Mouse (Mus musculus): ENCODE results near the gene Rabgef1.

Rabgef1 gene

DNA sequence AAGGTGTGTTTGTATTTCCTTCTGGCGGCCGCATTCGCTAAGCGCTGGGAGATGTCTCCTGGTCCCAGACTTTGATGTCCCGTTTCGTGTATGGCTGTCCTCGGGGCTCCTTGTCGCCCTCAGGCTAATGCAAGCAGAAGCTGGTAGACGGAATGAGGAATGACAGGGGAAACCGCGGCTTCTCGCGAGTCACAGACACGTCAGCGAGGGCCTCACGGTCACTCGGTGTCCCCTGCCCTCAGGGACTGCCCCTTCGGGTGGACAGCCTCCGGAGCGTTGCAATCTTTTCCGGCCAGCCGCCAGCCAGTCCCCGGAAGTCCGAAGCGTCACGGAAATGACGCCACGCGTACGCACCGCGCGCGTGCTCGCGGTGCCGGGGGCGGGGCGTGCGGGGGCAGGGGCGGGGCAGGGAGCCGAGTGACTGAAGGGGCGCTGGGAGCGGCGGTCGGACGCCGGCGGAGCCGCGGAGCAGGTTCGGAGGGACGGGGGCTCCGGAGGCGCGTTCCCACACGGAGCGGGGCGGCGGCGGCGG lies at the start of gene Rabgef1:
Rabgef1 (plus strand) TSS at position 376 of the 532 bp plus-strand sequence.
- in situ Hi-C loops (cut with MboI, MseI) = no loop called here

DNA sequence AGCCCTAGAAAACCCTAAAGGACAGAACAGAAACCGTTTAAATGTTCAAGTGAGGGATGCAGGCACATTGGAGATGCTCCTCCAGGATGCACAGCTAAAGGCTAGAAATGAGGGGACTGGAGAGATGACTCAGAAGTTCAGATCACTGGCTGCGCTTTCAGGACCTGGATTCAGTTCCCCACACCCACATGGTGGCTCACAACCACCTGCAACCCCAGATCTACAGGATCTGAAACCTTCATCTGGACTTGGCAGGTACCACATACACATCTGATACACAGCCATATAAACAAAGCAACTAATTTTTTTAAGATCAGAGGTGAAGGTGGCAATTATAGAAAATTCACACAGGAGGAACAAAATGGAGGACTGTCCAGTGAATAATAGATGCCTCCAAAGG lies 49.2 kb upstream of the Rabgef1 start:
- in situ Hi-C loops (cut with MboI, MseI) = no loop called here

DNA sequence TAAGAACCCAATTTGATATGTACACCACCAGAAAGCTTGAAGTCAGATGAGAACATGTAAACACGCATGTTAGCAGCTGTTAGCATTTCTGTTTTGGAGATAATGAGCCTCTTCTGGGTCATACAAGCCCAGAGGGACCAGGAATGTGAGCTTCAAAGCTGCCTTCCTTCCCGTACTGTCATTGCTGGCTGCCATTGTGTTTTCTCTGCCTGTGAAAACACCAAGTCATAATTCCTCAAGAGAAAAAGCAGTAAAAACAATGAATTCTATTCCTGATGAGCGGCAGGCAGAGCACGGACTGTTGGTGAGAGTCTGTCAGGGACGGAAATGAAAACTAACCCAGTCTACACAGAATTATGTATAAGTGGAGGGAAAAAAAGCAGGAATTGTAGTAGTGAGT lies 47.3 kb upstream of the Rabgef1 start:
- in situ Hi-C loops (cut with MboI, MseI) = no loop called here

DNA sequence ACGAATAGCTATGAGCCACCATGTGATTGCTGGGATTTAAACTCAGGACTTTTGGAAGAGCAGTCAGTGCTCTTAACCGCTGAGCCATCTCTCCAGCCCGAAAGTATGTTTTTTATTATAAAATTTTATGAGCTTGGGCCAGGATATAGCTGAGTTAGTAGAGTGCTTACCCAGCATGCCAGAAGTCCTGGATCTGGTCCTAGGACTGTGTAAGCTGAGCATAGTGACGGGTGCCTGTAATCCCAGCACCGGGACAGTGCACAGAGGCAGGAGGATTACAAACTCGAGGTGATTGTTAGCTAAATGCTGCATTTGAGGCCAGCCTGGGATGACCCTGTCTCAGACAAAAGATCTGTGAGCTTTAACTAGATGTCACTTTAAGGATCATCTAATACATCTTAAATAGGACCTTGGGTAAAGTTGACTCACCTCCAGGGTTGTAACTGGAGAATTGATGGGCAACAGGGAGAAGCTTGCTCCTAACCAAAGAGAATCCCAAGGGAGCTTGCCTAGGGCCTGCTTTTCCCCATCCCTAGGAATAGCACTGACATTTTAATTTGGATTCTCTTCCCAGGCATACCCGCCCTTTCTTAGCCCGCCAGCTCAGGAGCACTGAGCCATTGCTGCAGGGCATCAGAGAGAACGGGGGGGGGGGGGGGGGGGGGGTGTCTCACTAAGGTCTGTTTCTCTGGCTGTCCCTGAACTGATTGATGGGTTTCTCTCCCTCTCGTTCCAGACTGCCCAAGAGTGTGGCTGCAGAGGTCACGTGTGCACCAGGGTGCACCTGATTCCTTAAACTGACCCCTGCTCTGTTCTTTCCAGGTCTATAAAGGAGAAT lies 42.7 kb upstream of the Rabgef1 start:
- in situ Hi-C loops (cut with MboI, MseI) = no loop called here

DNA sequence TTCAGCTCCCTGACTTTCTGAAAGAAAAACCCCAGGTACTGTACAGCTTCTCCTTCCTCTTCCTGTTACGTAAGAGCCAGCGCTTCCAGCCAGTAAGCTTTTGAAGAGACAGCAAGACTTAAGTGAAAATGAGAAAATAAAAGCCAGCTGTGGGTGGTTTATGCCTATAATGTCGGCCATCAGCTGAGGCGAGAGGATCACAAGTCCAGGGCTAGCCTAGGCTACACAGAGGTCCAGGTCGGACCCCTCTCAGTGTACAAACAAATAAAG lies 42.1 kb upstream of the Rabgef1 start:
- in situ Hi-C loops (cut with MboI, MseI) = no loop called here

DNA sequence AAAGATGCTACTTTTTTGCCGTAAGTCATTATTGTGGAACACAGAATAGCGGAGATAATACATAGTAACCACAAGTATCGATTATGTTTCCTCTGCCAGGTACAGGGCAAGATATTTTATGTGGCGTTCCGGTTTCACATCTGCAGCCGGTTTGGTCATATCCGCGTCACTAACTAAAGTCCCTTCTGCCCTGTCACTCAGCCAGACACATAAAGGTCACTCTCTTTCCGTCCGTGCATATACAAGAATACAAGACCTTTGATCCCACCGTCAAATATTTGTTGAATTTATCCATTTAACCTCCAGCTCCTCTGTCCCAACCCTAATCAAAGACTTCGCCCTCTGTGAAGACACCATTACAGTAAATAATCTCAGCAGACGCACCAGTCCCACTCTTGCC lies 35.0 kb upstream of the Rabgef1 start:
- in situ Hi-C loops (cut with MboI, MseI) = no loop called here

DNA sequence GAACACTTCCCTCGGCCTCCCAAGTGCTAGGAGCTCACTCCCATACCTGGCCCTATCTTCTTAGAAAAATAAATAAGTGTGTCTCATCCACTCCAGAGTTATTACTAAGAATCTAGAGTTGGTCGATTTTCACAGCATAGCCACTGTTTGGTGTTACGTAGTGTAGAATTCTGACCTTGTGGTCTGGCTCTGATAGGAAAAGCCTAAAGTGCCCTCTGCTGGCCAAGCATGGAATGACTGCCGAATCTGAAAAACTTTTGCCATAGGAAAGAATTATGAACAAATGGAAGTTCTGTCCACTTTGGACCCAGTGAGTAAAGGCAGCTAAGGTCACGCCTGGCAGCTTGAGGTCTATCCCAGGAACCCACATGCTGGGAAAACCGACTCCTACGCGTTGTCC lies 32.2 kb upstream of the Rabgef1 start:
- in situ Hi-C loops (cut with MboI, MseI) = no loop called here

DNA sequence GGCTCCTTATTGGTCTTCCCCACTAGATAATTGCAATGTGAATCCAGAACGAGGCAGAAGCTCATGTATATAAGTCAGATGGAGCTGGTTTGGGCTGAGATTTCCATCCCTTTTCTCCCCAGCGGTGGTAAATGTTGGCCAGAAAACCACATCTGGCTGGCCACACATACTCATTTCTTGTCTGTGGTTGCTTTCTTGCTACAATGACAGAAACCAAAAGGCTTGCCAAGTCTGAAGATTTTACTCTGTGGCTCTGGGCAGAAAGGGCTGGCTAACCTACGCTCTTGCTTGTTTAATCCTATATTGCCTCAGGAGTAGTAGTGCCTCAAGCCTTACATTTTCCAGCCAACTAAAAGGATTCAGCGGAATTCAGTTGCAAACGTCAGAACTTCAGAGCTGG lies 30.5 kb upstream of the Rabgef1 start:
- in situ Hi-C loops (cut with MboI, MseI) = no loop called here

DNA sequence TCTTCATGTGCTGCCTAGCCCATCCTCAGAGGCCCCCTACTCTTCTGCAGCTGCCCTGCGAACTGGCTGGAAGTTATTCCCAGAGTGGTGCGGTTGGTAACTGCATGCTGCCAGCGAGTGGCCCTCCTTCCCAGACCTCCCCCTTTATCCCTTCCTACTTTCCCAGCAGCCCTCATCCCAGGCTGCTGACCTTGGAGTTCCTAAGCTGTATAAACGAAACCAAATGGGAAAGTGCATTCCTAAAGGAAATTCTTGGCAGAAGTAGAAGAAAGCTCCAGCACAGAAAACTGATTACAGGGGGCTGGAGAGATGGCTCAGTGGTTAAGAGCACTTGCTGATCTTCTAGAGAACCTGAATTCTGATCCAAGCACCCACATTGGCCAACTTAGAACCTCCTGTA lies 29.6 kb upstream of the Rabgef1 start:
- in situ Hi-C loops (cut with MboI, MseI) = no loop called here

DNA sequence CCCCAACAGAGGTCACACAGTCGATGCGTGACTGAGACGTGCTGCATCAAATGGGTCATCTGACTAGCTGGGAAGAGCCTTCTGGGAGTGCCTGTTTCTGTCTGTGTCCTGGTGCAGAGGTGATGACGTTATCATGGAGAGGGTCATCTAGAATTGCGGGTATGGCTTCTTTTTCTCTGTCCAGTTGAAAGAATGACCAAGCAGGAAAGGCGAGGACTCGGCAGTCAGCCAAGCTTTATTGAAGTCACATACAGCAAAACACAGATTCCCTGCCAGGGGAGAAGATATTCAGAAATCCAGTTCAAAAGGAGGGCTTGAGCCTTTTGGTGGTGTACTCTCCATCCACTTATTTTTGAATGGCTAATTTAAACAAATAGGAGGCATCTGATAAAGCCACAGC lies 28.5 kb upstream of the Rabgef1 start:
- in situ Hi-C loops (cut with MboI, MseI) = no loop called here

DNA sequence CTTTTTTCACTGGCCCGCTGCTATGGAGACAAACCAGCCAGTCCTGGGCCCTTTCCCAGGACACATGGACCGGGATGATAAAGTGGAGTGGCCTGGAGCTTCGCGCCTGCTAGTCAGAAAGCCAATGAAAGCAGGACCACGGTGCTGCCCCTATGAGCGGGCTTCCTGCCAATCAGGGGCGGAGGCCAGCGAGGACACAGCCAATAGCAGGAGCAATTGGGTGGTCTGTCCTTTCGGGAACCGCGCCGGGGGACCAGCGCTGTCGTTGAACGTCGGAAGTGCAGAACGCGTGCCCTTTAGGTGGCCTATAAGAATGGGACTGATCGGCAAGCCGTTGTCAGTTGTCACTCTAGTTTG lies 27.6 kb upstream of the Rabgef1 start:
- in situ Hi-C loops (cut with MboI, MseI) = no loop called here

DNA sequence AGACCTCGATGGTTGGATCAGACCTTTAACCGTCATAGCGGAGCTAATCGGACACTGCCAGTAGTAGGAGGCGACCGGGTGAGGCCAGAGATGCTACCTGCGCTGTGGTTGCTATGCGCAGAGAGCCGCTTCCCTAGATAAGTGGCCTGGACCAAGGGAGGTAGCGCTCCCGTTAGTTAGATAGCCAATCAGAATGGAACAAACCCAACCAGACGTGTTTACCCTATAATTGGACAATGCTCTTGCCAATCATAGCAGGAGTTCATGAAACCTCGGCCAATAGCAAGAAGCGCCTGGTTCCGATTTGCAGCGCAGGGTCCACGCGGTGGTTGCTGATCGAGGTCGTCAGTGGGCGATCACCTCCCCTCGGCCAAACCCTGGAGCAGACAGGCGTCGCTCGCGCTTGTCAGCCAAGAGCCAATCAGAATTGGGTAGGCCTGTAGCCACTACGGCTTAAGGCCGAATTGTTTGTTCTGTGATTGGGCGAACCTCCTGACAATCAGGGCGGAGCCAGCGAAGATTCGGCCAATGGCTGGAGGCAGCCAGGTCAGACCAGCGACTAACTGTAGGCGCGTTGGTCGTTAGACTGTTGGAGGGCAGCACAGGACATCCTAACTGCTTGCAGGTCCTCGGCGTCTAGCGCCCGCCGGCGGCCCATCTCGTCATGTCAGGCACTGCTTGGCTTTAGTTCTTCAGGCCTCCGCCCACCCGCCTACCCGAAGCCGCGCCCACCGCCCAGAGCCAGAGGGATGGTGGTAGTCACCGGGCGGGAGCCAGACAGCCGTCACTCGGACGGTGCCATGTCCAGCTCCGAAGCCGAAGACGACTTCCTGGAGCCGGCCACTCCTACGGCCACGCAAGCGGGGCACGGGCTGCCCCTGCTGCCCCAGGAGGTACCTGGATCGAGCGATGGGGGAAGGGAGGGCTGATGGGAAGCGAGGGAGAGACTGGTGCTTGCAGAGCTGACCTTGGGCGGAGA lies 27.0 kb upstream of the Rabgef1 start, which contains the start of gene Kctd7:
Kctd7 (plus strand) TSS at position 528 of the 979 bp plus-strand sequence.
- in situ Hi-C loops (cut with MboI, MseI) = no loop called here

DNA sequence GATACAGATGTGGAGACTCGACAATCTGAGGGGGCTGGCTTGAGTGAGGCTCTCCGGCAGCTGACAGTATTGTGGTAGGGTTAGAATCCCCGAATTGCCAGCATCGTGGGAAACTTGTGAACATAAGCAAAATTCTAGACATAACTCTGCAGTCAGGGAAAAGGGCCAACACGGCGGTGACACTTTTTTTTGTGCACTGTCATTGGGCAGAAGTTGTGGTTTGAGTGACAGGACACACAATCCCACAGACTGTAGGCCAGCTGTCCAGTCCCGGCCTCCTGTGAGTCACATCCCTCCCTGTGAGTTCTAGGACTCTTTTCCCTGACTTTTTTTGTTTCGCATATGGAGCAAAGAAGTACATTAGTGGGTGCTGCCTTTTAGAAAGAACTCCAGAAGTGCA lies 25.6 kb upstream of the Rabgef1 start:
- in situ Hi-C loops (cut with MboI, MseI) = no loop called here

DNA sequence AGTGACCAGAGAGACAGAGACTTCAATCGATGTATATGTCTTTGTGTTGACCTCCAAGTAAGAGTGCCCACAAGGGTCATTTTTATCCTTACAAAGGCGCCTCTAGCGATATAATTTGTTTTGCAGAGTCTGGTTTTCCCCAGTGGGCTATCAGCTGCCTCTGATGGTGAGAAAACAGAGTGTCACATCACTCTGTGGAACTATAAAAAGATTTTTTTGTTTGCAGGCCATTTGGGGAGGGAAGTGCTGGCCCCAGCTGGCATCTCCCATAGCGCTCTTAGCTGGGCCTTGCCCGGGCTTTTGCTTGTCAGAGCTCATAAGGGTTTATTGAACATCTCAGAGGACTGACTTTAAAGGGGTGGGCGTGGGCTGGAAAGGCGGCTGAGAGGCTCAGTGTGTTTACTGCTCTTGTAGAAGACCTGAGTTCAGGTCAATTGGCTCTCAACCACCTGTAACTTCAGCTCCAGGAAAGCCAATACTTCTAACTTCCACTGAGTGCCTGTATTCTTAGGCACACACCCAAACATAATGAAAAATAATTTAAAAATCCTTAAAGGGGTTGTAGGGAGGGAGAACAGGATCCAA lies 21.8 kb upstream of the Rabgef1 start:
- in situ Hi-C loops (cut with MboI, MseI) = loop anchor here (10.0 kb wide), 1 partner anchor 1145 kb away; the partner anchor contains the start of gene Stx2

DNA sequence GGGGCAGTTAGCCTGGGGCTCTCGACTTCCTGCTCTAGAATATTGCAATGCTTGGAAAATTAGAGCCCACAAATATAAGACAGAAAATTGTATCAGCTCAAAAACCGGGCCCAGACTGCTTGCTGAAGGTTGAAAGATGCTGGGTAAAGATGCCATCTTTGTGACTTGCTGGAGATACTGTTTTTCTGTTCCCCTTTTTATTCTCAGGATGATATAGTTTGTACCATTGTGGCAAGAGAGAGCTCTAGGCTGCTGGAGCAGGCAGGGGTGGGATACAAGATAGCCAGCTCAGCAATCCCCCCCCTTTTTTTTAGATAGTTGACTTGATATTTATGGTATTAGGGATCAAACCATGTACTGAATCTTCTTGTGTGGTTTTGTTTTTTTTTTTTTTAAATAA lies 17.3 kb upstream of the Rabgef1 start:
- in situ Hi-C loops (cut with MboI, MseI) = loop anchor here (10.0 kb wide), 1 partner anchor 1149 kb away; the partner anchor contains the start of gene Stx2

DNA sequence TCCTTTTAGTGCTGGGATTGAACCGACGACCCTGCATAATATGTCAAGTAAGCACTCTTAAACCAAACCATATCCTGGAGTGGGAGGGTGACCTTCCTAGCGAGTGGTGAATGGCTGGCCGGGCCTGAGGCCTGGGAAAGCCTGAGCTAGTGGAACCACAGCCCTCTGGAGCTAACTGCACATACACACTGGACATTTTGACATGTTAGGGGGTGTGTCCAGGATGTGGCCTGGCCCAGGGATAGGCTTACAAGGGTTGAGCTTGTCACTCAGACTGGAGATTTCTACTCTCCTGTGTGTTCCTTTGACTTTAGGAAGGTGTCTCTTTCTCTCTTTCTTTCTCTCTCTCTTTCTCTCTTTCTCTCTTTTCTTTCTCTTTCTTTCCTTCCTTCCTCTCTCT lies 13.1 kb upstream of the Rabgef1 start:
- in situ Hi-C loops (cut with MboI, MseI) = loop anchor here (10.0 kb wide), 1 partner anchor 1154 kb away; the partner anchor contains the start of gene Stx2

DNA sequence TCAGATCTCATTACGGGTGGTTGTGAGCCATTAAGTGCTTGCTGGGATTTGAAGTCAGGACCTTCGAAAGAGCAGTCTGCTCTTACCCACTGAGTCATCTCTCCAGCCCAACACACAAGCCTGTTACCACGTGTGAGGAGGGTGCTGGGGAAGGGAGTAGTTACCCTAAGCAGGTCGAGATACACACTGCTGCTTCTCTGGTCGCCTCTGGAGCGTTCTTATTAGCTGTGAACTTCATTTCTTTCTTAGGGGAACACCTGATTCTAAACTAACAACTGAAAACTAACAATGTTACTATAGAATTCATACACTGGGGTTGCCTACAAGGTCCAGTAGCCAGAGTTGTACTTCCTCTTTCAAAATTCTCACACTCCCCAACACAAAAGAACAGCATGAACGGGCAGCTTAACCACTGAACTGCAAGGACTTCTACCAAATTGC lies 11.8 kb upstream of the Rabgef1 start:
- in situ Hi-C loops (cut with MboI, MseI) = loop anchor here (10.0 kb wide), 1 partner anchor 1155 kb away; the partner anchor contains the start of gene Stx2

DNA sequence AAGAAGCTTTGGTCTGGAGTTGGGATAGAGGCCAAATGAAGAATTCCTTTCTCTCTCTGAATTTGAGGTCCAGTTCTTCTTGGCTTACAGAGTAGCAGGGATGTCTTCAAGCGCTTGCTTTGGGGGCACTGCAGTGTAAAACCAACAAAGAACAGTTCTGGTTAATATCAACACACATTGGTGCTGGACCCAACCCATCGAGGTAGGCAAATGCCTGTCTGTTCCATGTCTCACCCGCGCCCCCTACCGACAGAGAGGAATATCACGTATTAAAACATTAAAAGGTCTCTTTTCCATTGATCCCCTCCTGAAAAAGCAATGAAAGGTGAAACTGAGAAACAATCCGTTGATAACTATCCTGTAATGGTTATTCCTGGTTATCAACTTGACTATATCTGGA lies 7.9 kb upstream of the Rabgef1 start:
- in situ Hi-C loops (cut with MboI, MseI) = no loop called here

DNA sequence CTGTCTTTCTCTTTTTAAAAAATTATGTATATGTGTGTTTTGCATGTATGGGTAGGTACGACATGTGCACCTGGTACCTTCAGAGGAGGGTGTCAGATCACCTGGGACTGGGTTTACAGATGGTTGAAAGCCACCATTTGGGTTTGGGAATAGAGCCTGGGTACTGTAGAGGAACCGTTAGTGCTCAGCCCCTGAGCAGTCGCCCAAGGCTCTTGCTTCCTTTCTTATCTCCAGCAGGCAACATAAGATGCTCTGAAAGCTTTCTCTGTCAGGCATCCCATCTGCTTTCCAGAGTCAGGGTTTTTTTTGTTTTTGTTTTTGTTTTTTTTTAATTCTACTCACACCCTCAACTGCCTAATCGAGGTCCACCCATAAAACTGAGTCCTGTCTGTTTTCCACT lies 6.4 kb upstream of the Rabgef1 start:
- in situ Hi-C loops (cut with MboI, MseI) = no loop called here

DNA sequence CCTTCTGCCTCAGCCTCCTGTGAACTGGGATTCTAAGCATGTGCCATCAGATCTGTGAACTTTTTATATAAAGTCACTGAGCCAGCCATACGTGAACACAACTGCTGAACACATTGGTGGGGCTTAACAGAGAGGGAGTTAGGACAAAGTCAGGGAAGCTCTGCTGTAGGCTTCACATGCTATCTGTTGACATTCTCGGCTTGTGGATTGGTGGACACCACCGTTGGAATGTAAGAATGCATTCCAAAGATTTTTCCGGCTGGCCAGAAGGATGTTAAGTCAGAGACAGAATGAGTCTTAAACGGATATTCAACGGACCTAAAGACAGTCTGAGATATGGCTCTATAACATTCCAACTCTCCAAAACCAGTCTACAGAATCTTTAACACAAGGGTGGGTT lies 2.5 kb upstream of the Rabgef1 start:
- in situ Hi-C loops (cut with MboI, MseI) = no loop called here

DNA sequence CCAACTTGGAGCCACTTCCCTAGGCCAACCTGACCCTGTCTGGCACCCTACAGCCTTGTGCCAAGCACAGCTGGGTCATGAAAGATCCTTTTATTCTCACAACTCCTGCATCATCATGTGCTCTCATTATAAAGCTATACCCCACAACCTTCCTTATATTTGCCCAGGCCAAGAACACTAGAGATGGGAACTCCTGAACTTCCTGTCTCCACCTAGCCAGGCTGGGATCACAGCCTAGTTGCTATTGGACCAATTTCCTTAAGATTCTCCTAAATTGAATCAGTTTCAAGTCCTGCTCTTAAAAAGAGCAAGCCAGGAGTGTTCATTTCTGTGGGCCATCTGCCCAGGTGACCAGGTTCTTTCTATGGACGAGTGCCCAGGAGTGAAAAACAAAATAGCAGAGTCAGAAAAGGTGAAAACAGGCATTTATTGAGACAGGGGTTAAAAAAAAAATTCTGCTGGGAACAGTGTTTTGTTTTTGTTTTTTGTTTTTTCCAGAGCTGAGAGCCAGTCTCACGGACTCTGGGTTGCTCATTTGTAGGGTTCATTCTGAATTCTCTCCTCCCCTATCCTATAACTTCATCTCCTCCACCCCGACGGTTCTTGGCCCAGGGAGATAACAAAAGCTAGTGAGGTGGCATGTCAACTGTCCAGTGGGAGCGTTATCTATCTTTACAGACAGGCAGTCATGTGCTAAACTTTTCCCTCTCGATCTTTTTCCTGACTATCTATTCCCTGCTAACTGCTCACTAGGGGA lies 754 bp upstream of the Rabgef1 start:
- in situ Hi-C loops (cut with MboI, MseI) = no loop called here
